9 mouse cellular contexts compared by ENCODE assay signal in the genomic region with DNA sequence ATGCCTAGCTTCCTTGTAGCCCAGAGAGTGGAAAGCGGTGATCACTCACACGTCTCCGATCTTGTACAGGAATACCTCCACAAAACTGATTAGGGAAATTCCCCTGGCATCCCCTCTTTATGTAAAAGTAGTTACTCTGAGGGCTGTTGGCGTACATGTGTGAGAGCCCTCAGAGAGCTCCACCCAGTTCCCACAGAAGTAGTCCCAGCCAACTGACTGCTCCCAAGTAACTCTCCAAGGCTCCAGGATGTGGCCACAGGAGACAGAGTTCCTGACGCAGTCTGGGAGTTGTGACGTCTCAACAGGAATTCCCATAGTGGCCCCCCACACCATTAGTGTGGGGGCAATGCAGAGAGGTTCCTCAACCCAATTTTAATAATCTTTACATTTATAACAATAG. TPM values are rescaled to one million over a fixed set of nuclear protein-coding genes. Genes with fewer than 3 reads are reported as not detected.
DNase-seq lines count a peak whose midpoint lies in the region; ATAC-seq and TF ChIP-seq lines count a peak whose summit lies in the region.
"Had no signal": no experiment of that assay in that cellular context is flagged by ENCODE, and none has a peak within 500 bp of the region (broad histone marks: within the 10 kb centered on the region; RNA-seq: fewer than 3 reads in every experiment).

No protein-coding gene starts in this region.

- DNase-seq in kidney, postnatal 0 days (ENCODE audit: low spot score), result no peak
- DNase-seq in kidney, postnatal 36 days, result no peak
- DNase-seq in left cerebral cortex, postnatal 14 days (ENCODE audit: low spot score in 2 of 2), result no peak
- no peak for DNase-seq in left cerebral cortex, adult 18-20 months (ENCODE audit: low spot score in 2 of 2)

- no peak for ATAC-seq in kidney, postnatal 0 days (replicated peaks; ENCODE audit: low FRiP score, low read depth)
- no peak; the same call in 1 of the 2 replicates for ATAC-seq in intestine, postnatal 0 days
- ATAC-seq in neural tube, embryonic 12.5 days (ENCODE audit: low FRiP score, low read depth), result no peak
- no peak for ATAC-seq in frontal cortex, adult (ENCODE audit: low TSS enrichment)

- no peaks in the 10 kb centered on the region for H3K4me1 ChIP-seq in kidney, postnatal 0 days (replicated peaks; ENCODE audit: insufficient read depth, low read length)
- peaks cover 6% of the 10 kb centered on the region; the same call in 1 of the 2 replicates for H3K4me1 ChIP-seq in embryonic fibroblast, embryonic 13.5 days (ENCODE audit: control insufficient read depth, insufficient read depth, low read length)
- H3K4me1 ChIP-seq in intestine, postnatal 0 days (replicated peaks; ENCODE audit: control insufficient read depth, insufficient read depth, low read length), result 0 out of 2 replicates have a peak, but pooled peaks cover 3% of the 10 kb centered on the region
- H3K4me1 ChIP-seq in neural tube, embryonic 12.5 days, result peaks cover 4% of the 10 kb centered on the region; the same call in 1 of the 2 replicates

- H3K9me3 ChIP-seq in kidney, postnatal 0 days (replicated peaks; ENCODE audit: low read length), result no peaks in the 10 kb centered on the region
- H3K9me3 ChIP-seq in intestine, postnatal 0 days (ENCODE audit: control insufficient read depth), result no peaks in the 10 kb centered on the region
- H3K9me3 ChIP-seq in neural tube, embryonic 12.5 days, result no peaks in the 10 kb centered on the region

- H3K9ac ChIP-seq in kidney, postnatal 0 days (ENCODE audit: low read depth, low read length), result no peak overlapping the region
- no peak overlapping the region for H3K9ac ChIP-seq in intestine, postnatal 0 days (ENCODE audit: low read depth, low read length)
- 0 out of 2 replicates have a peak overlapping the region, but pooled peaks have one; percentile 66 for H3K9ac ChIP-seq in neural tube, embryonic 12.5 days

- no peak overlapping the region for H3K27ac ChIP-seq in kidney, postnatal 0 days
- H3K27ac ChIP-seq in embryonic fibroblast, embryonic 13.5 days (ENCODE audit: insufficient read depth, low read length), result no peak overlapping the region
- H3K27ac ChIP-seq in intestine, postnatal 0 days (ENCODE audit: low read depth, low read length), result no peak overlapping the region
- no peak overlapping the region for H3K27ac ChIP-seq in neural tube, embryonic 12.5 days
- H3K27ac ChIP-seq: macrophage had no signal

- WGBS in kidney, postnatal 0 days, result 39% methylated on average over 6 of the region's 6 CpGs
- WGBS in intestine, postnatal 0 days, result 51% methylated on average over 6 of the region's 6 CpGs
- WGBS in neural tube, embryonic 12.5 days, result 46% methylated on average over 6 of the region's 6 CpGs

- TF ChIP-seq CTCF in kidney, postnatal 0 days (IDR thresholded peaks at IDR 0.05; ENCODE audit: low read depth), result no peak
- no peak for TF ChIP-seq CTCF in embryonic fibroblast, embryonic 13.5 days (IDR thresholded peaks at IDR 0.05; ENCODE audit: borderline replicate concordance, insufficient read depth, low read length)
- no peak for TF ChIP-seq CTCF in intestine, postnatal 0 days (IDR thresholded peaks at IDR 0.05; ENCODE audit: low read depth)

- H3K27me3 ChIP-seq in kidney, postnatal 0 days (ENCODE audit: insufficient read depth, low read length), result no peaks in the 10 kb centered on the region
- no peaks in the 10 kb centered on the region for H3K27me3 ChIP-seq in intestine, postnatal 0 days (replicated peaks; ENCODE audit: control insufficient read depth, insufficient read depth, low read length)
- H3K27me3 ChIP-seq in neural tube, embryonic 12.5 days (replicated peaks), result no peaks in the 10 kb centered on the region

- intact Hi-C loops in left cerebral cortex, postnatal 14 days (cut with DNase I), result no loop called here

- peak overlapping the region; percentile 97 for H3K4me2 ChIP-seq in kidney, postnatal 0 days (ENCODE audit: low read length)
- peak overlapping the region; percentile 99 for H3K4me2 ChIP-seq in intestine, postnatal 0 days (replicated peaks; ENCODE audit: low read depth)
- peak overlapping the region; percentile 94 for H3K4me2 ChIP-seq in neural tube, embryonic 12.5 days (replicated peaks)

- H3K36me3 ChIP-seq in kidney, postnatal 0 days (ENCODE audit: insufficient read depth, low read length), result no peaks in the 10 kb centered on the region
- no peaks in the 10 kb centered on the region for H3K36me3 ChIP-seq in intestine, postnatal 0 days (ENCODE audit: control insufficient read depth, insufficient read depth)
- H3K36me3 ChIP-seq in neural tube, embryonic 12.5 days, result no peaks in the 10 kb centered on the region

- no peak for TF ChIP-seq POLR2A in embryonic fibroblast, embryonic 13.5 days (IDR thresholded peaks at IDR 0.05; ENCODE audit: low read depth, low read length)

- H3K4me3 ChIP-seq in kidney, postnatal 0 days (replicated peaks; ENCODE audit: low read depth, low read length), result peak overlapping the region; percentile 69; the same call in 1 of the 2 replicates
- H3K4me3 ChIP-seq in embryonic fibroblast, embryonic 13.5 days (ENCODE audit: insufficient read depth, low read length), result peak overlapping the region; percentile 82; the same call in 1 of the 2 replicates
- no peak overlapping the region for H3K4me3 ChIP-seq in intestine, postnatal 0 days (ENCODE audit: low read depth, low read length)
- peak overlapping the region; percentile 65; the same call in 1 of the 2 replicates for H3K4me3 ChIP-seq in neural tube, embryonic 12.5 days

RNA-seq across cellular contexts. Expression of gene Cfap69, which starts 1.0 kb away (rescaled TPM):
- 1.6 and 3.7 TPM in 2 replicates for polyA plus RNA-seq in kidney, postnatal 0 days (2015; fragmentation: Nextera tagmentation; extraction: Ambion mirVana)
- polyA plus RNA-seq in embryonic fibroblast, embryonic 13.5 days (2011; ENCODE audit: insufficient read length, low read depth, missing spikeins), result 3.6 and 5.0 TPM in 2 replicates
- polyA plus RNA-seq in intestine, postnatal 0 days (2015; fragmentation: Nextera tagmentation; extraction: Ambion mirVana), result 0.38 and 1.3 TPM in 2 replicates
- 6.4 and 7.6 TPM in 2 replicates for polyA plus RNA-seq in neural tube, embryonic 12.5 days (2016; fragmentation: Nextera tagmentation; extraction: Ambion mirVana)
- 10 to 100 TPM; 21.6 to 23.0 TPM for total RNA-seq in left cerebral cortex, postnatal 14 days (2021)
- 10 to 100 TPM; 19.7 to 21.8 TPM for total RNA-seq in left cerebral cortex, adult 18-20 months (2021)
- polyA plus RNA-seq: macrophage had no signal

RNA-seq across cellular contexts. Expression of gene Steap2, which starts 31.3 kb away (rescaled TPM):
- 24.8 and 25.0 TPM in 2 replicates for polyA plus RNA-seq in kidney, postnatal 0 days (2015; fragmentation: Nextera tagmentation; extraction: Ambion mirVana)
- polyA plus RNA-seq in embryonic fibroblast, embryonic 13.5 days (2011; ENCODE audit: insufficient read length, low read depth, missing spikeins), result 63.5 and 68.2 TPM in 2 replicates
- polyA plus RNA-seq in intestine, postnatal 0 days (2015; fragmentation: Nextera tagmentation; extraction: Ambion mirVana), result 6.5 and 6.9 TPM in 2 replicates
- 5.2 and 5.9 TPM in 2 replicates for polyA plus RNA-seq in neural tube, embryonic 12.5 days (2016; fragmentation: Nextera tagmentation; extraction: Ambion mirVana)
- 10 to 100 TPM in 1 of 2 experiments, 1 to 10 TPM in 1; 8.5 to 11.1 TPM for total RNA-seq in left cerebral cortex, postnatal 14 days (2021)
- total RNA-seq in left cerebral cortex, adult 18-20 months (2021), result 10 to 100 TPM in 1 of 2 experiments, 1 to 10 TPM in 1; 8.4 to 10.7 TPM
- polyA plus RNA-seq: macrophage had no signal
